Mouse (Mus musculus): Measurements from ENCODE around the gene Il25.
"Not testable (repeated sequence)": the region's sequence is repeated elsewhere in the genome, so short reads cannot be mapped to it uniquely, and the experiment has no call there.

The Il25 gene

GRCm38 (mm10) chr14:54955481-54955880 lies 23.0 kb downstream of the Il25 start:
- no peak for DNase-seq

- no peak for DNase-seq
Measured at GRCm38 (mm10) chr14:54956533-54956932, 24.0 kb downstream of the Il25 start.

GRCm38 (mm10) chr14:54958503-54958902 lies 26.0 kb downstream of the Il25 start:
- DNase-seq: no peak

- no peak for DNase-seq
Measured at GRCm38 (mm10) chr14:54959197-54959596, 26.7 kb downstream of the Il25 start.

GRCm38 (mm10) chr14:54959853-54960613 lies 27.5 kb downstream of the Il25 start:
- not testable (repeated sequence) for DNase-seq

- DNase-seq: no peak
Measured at GRCm38 (mm10) chr14:54960769-54961168, 28.3 kb downstream of the Il25 start.

- DNase-seq: no peak
Measured at GRCm38 (mm10) chr14:54961487-54961886, 29.0 kb downstream of the Il25 start.

GRCm38 (mm10) chr14:54962714-54963113 lies 30.2 kb downstream of the Il25 start:
- no peak for DNase-seq

GRCm38 (mm10) chr14:54963727-54964126 lies 31.2 kb downstream of the Il25 start:
- DNase-seq: no peak

- DNase-seq: no peak
Measured at GRCm38 (mm10) chr14:54965044-54965443, 32.5 kb downstream of the Il25 start.

GRCm38 (mm10) chr14:54965631-54966030 lies 33.1 kb downstream of the Il25 start:
- DNase-seq: no peak

- no peak for DNase-seq
Measured at GRCm38 (mm10) chr14:54966320-54966977, 34.0 kb downstream of the Il25 start, which contains the start of gene Myh6. Myh6 (minus strand) TSS chr14:54966927.

GRCm38 (mm10) chr14:54967874-54968273 lies 35.4 kb downstream of the Il25 start:
- no peak for DNase-seq

- no peak for DNase-seq
Measured at GRCm38 (mm10) chr14:54968344-54968743, 35.8 kb downstream of the Il25 start.

- not testable (repeated sequence) for DNase-seq
Measured at GRCm38 (mm10) chr14:54972786-54973185, 40.3 kb downstream of the Il25 start.

- DNase-seq: no peak
Measured at GRCm38 (mm10) chr14:54974068-54974791, 41.7 kb downstream of the Il25 start.

- DNase-seq: no peak
Measured at GRCm38 (mm10) chr14:54976633-54977032, 44.1 kb downstream of the Il25 start, which contains the start of gene Gm17428. Gm17428 (plus strand) TSS chr14:54976933.

GRCm38 (mm10) chr14:54978664-54979063 lies 46.2 kb downstream of the Il25 start:
- DNase-seq: no peak

- no peak for DNase-seq
Measured at GRCm38 (mm10) chr14:54981934-54982333, 49.4 kb downstream of the Il25 start.
